Mouse (Mus musculus) brain, embryonic 14.5 days (tissue): ENCODE measurements around the gene Gm10153.

Experiments
- CTCF ChIP-seq: fragments of 200-500 bp; IDR thresholded peaks from 2 replicates; pipeline ENCODE4 v1.5.1; 2012; ENCODE audit warnings: inconsistent platforms, mild to moderate bottlenecking, moderate library complexity, borderline replicate concordance; ENCODE audit not compliant: insufficient read depth, insufficient read length; ENCODE audit errors: extremely low read depth
- POLR2A ChIP-seq: fragments of 200-500 bp; IDR thresholded peaks from 2 replicates; pipeline ENCODE4 v1.6.1; 2012; ENCODE audit warnings: mild to moderate bottlenecking, inconsistent platforms, borderline replicate concordance; ENCODE audit not compliant: poor library complexity, insufficient read depth, insufficient read length, severe bottlenecking; ENCODE audit errors: extremely low read depth

- no peak for TF ChIP-seq CTCF
- no peak for TF ChIP-seq POLR2A
These were observed 45.7 kb downstream of the Gm10153 start, which contains the start of gene Gm45337 for GRCm38 (mm10) chr7:142144507-142144906.
